In genomic region chrX:100734359-100734758, GRCm38 (mm10) we compare ENCODE assay signal across 16 mouse cellular contexts. TPM values are rescaled to one million over a fixed set of nuclear protein-coding genes. Genes with fewer than 3 reads are reported as not detected.
"Had no signal": no experiment of that assay in that cellular context is flagged by ENCODE, and none has a peak within 500 bp of the region (broad histone marks: within the 10 kb centered on the region; RNA-seq: fewer than 3 reads in every experiment).

No protein-coding gene starts in this region.

- H3K36me3 ChIP-seq: limb, embryonic 13.5 days; liver, embryonic 12.5 days; neural tube, embryonic 15.5 days had no signal

- H3K9me3 ChIP-seq: limb, embryonic 13.5 days; liver, embryonic 12.5 days; midbrain, embryonic 10.5 days; neural tube, embryonic 15.5 days had no signal

- H3K9ac ChIP-seq: limb, embryonic 13.5 days; liver, embryonic 12.5 days; lung, embryonic 14.5 days; neural tube, embryonic 15.5 days had no signal

- H3K4me3 ChIP-seq: limb, embryonic 13.5 days; liver, embryonic 12.5 days; midbrain, embryonic 10.5 days; myocyte; neural tube, embryonic 15.5 days had no signal

- DNase-seq: left cerebral cortex, postnatal 4 days; lung, embryonic 14.5 days; lung, postnatal 10 days; lung, postnatal 4 days; midbrain, embryonic 14.5 days; right cerebral cortex, adult 18-20 months; spleen, adult 18-20 months; thymus, adult 2 months; thymus, postnatal 25 days had no signal

- ATAC-seq: hindbrain, embryonic 16.5 days; inflammation-experienced regulatory T-cells, adult 6 months; liver, embryonic 12.5 days had no signal

- H3K4me1 ChIP-seq: limb, embryonic 13.5 days had no signal

- H3K27ac ChIP-seq: limb, embryonic 13.5 days; liver, embryonic 12.5 days; midbrain, embryonic 10.5 days; neural tube, embryonic 15.5 days had no signal

- H3K4me2 ChIP-seq: limb, embryonic 13.5 days; liver, embryonic 12.5 days; lung, embryonic 14.5 days; neural tube, embryonic 15.5 days had no signal

RNA-seq across cellular contexts. Expression of gene Gdpd2, which starts 4.7 kb away (rescaled TPM):
- polyA plus RNA-seq: inflammation-experienced regulatory T-cells, adult 6 months; myocyte had no signal
